Mouse (Mus musculus) spleen, adult 12 weeks (tissue): Measurements from ENCODE around the gene Prtn3.
A peak's percentile ranks its signal among the peaks of the same experiment; 100 is the strongest.

ENCODE experiments used
- DNase-seq: peaks from one replicate; pipeline ENCODE4 v3.0.0; 2022; ENCODE audit warnings: low spot score

Prtn3 gene

DNA sequence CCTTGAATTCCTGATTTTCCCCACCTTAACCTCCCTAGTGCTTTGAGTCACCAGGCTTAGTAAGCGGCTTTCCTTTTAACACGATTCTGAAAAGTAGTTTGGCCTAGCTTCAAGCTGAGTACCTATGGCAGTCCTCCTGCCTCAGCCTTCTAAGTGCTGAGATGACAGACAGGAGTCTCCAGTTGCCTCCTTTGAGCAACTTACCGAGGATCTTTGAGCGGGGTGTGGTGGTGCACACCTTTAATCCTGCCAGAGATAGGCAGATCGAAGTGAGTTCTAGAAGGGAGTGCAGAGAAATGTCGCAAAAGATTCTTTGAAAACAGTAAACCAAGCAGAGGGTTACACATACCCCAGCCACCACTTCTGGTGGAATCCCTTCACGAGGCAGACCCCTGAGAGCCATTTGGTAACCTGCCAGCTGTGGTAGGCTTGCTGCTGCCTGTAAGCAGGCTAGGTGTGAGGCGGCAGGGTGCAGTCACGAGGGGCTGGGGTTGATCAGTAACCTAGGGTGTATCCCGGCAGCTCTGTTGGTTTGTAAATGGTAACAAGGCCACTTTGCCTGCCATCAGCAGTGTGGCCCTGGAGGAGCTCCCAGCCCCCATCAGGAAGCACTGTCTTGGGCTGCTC lies 18.6 kb upstream of the Prtn3 start:
- peak; percentile 30 for DNase-seq

DNA sequence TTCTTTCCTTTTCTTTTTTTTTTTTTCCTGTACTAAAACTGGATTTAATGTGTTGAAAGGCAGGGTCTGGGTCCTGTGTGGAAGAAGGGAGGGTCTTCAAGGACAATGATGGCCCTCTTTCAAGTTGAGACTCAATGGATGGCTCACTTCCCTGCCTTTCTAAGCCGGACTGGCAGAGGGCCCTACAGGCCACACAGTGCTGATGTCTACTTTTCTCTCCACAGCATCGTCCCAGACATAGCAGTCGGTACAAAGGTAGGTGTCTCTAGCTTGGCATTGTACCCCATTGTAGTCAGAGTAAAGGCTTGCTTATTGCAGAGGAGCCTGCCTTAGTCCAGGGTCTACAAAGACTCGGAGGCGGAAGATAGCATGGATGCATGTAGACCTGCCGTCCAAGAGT lies 18.0 kb upstream of the Prtn3 start:
- DNase-seq: no peak

DNA sequence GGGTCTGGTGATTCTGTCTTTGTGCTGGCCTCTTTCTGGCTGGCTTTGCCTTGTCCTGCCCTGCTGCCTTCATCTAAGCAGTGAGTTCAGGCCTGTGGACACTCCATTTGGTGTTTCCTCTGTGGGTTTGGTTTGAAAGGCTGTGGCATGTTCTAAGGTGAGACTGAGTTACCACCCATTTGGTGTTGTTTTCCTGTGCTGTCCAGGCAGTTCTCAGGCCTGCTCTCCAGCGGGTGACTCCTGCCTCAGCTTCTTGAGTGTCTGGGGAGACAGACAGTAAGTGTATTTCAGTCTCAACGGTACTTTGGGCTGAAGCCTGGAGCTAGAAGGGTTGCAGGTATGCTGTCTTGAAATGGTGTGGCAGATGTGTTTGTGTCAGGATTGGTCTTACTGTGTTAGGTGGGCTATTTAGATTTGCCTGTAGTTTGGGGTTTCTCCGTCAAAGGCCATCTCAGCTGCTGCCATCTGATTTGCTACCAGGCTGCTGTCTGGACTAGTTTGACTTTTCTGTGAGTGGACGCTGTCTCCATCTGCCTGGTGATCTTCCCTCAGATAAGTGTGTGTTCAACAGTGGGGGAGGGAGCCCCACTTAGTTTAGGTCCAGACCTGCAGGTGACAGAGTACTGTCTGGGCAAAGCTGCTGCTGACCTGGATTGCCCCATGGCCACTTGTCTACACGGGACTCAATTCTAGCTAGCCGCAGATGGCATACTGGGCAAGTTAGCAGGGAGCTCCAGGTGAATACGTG lies 17.4 kb upstream of the Prtn3 start:
- no peak for DNase-seq

DNA sequence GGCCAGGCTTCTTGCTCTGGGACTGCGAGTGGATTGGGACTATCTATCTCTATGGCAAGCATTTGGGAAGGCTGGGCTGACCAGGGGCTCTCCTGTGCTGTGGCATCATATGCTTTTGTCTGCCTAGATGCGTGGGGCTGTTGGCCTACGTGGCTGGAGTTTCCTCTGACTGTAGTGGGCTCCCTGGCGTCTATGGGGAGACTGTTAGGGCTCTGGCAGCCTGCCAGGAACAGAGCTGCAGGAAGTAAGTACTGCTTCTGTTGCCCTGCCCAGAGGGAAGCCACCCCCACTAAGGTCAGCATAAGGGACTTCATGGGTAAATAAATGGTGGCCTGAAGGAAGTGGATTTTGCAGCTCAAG lies 16.8 kb upstream of the Prtn3 start:
- no peak for DNase-seq

DNA sequence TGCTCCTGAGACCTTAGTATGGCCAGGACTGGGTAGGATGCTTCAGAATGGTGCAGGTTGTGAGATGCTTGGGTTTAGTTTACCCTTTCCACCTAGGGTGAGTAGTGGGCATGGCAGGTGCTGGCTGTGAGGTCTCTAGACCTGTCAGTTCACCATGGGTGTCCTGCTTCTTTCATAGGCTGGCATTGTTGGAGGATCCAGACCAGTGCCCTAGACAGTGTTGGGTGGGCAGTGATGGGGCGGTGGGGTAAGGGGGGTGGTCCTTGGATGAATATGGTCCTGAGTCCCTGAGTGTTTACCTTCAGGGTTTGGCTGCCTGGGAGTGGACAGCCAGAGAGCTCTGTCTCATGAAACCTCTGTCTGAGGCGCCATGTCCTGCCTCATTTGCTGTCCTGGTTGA lies 16.4 kb upstream of the Prtn3 start:
- no peak for DNase-seq

DNA sequence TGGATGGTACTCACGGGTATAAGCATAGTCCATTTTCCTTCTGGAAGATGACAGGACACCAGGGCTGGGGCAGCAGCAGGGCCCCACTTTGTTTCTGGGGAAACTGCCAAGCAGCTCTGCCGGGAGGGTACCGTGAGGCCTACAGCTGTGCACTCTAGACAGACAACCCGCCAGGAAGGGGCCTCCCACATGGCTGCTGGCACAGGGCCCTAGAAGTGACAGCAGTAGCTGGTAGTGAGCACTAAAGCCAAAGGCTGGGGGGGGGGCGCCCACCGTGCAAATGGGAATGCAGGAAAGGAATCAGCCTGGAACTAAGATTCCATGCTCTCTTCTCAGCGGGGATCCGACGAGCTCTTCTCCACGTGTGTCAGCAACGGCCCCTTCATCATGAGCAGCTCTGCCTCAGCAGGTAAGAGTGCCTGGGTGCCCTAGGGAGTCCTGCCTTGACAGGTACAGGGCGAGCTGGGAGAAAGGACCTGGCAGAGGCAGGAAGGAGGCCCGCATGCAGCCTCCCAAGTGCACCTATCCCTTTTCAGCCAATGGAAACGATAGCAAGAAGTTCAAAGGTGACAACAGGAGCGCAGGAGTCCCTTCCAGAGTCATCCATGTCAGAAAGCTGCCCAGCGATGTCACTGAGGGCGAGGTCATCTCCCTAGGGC lies 15.7 kb upstream of the Prtn3 start:
- no peak for DNase-seq

DNA sequence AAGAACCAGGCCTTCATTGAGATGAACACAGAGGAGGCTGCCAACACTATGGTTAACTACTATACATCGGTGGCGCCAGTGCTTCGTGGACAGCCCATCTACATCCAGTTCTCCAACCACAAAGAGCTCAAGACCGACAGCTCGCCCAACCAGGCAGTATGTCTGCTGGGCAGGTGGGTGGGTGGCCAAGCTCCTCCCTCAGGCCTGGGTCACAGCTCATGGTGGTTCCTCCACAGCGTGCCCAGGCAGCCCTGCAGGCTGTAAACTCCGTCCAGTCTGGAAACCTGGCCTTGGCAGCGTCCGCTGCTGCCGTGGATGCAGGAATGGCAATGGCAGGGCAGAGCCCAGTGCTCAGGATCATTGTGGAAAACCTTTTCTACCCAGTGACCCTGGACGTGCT lies 15.2 kb upstream of the Prtn3 start:
- DNase-seq: no peak

DNA sequence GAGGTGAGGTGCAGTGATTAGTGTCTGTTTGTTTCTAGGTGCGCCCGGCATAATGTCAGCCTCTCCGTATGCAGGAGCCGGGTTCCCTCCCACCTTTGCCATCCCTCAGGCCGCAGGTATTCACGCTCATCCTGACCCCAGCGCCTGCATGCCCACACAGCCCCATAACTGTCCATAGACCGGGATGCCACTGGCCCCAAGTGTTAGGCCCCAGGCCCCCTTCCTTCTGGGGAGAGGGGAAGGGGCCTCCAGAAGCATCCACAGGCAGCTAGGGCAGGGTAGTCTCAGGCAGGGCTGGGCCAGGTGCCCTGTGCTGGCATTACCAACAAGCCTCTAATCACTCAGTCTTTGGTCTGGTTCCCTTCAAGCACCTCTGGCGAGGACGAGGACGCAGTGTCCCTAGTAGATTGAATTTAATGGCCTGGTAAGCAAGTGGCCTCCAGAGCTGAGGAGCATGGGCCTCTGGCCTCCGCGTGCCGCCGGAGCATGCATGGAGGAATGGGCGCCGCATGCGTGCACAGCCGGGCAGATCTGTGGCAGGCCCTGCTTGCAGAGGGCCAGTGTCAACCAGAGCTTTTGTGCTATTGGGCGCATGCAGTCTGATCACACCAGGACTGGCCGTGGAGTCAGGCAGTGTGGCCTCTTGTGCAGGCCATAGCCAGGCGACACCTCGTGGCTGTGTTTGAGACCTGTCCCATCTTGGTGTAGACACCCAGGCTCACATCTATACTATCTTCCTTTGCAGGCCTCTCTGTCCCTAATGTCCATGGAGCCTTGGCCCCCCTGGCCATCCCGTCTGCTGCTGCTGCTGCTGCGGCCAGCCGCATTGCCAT lies 14.0 kb upstream of the Prtn3 start:
- DNase-seq: no peak

DNA sequence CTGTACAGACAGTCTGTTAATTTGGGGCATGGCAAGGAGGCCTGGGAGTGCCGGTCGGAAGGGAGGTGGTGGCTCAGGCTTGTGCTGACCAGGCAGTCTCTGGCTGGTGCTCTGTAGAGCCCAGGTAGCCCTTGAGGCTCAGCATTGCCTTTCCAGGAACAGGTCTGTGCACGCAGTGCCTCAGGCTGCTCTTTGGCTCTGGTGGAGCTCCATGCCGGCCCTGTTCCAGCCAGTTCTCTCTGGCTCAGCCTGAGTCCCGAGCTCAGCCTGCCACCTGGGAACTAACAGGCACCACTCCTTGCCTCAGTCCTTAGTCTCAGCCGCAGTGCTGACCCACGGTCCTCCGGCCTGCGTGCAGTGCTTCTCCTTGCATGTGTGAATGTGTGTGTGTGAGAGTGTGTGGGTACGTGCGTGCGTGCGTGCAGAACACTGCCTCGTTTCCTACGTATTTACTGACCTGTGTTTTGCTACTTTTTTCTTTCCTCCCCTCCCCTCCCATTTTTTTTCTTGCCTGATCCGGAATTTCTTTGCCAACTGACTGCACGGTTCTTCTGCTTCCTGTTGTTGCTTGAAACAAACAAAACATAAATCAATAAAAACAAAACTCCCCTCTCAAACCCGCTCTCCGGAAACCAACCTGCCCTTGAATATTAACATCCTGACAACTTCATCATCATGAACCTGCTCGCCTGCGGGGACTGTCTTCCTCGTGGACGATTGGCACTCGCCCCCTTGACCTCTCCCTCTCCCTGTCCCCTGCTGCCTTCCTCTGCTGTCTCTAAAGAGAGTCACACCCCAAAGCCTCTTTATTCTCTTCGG lies 12.8 kb upstream of the Prtn3 start:
- no peak for DNase-seq

DNA sequence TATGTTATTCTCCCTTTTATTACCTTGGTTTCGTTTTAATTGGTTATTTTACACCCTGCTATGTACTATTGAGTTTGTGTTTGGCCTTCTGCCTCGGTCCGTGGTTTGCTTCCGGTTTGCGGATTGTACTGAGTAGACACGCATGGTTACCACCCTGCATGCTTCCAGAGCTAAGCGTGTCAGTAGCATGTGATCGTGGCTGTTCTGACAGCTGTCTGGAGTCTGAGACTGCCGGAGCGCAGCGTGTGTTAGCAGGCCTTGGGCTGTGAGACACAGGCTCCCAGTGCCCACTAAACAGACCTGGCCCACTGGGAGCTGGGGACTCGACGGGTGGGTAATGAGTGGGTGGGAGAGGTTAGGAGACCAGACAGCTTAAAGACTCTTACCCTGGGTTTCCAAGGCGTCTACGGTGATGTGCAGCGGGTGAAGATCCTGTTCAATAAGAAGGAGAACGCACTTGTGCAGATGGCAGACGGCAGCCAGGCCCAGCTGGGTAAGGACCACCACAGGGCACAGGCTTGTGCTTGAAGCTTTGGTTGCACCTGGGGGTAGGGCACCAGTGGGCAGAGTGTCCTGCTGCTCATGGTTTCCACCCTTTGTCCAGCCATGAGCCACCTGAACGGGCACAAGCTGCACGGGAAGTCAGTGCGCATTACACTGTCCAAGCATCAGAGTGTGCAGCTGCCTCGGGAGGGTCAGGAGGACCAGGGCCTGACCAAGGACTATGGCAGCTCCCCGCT lies 12.1 kb upstream of the Prtn3 start:
- DNase-seq: no peak

DNA sequence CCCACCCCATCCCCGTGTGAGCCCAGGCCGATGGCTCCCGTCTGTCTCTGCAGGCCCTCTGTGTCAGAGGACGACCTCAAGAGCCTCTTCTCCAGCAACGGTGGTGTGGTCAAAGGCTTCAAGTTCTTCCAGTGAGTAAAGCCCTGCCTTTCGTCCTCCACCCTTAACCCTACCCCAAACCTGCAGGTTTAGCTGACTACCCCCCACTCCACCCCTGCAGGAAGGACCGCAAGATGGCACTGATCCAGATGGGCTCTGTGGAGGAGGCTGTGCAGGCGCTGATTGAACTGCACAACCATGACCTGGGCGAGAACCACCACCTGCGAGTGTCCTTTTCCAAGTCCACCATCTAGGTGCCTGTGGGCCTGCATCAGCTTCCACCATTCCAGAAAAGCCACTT lies 11.4 kb upstream of the Prtn3 start:
- no peak for DNase-seq

DNA sequence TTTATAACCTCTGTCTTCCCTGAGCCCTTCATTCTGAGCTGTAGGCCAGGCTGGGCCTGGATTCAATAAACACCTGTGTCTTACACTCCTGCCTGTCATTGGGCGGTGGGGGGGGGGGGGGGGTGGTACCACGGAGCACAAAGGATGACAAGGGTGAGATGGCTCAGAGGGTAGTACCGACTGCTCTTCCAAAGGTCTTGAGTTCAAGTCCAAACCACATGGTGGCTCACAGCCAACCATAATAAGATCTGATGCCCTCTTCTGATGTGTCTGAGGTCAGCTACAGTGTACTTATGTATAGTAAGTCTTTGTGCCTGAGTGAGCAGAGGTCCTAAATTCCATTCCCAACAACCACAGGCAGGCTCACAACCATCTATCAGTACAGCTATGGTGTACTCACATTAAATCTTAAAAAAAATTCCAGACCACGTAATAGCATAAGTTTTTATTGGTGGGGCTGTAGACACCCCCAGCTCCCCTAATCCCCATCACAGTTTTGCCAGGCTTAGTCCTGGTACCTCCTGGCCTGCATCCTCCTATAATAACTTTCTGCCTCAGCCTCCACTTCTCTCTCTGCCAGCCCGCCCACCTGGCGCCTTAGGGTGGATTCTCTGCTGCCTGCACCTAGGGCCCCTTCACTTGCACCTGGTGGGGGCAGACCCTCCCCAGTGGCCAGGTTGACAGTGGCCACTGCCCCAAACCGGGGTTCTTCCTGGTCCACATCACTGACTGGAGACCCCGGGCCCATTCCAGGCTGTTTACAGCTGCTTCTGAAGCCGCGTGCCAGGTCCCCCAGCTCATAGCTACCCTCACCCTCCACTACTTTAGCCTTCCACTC lies 9.7 kb upstream of the Prtn3 start:
- no peak for DNase-seq

DNA sequence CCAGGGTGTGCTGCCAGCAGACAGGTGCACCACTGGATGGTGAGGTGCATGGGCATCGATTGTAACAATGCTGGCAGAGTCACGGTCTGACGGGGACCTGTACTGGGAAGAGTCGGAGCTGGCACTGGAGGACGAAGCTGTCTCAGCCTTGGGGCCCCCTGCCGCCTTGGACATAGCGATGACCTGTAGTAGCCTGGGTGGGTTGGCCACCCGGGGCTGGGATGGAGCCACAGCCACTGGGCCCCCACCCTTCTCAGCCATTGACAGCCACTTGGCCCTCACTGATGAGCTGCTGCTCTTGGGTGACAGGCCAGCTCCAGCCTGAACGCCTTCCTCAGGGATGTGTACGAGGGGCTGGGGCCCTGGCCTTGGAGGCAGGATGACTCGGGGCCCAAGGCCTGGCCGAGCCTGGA lies 9.1 kb upstream of the Prtn3 start:
- DNase-seq: no peak

DNA sequence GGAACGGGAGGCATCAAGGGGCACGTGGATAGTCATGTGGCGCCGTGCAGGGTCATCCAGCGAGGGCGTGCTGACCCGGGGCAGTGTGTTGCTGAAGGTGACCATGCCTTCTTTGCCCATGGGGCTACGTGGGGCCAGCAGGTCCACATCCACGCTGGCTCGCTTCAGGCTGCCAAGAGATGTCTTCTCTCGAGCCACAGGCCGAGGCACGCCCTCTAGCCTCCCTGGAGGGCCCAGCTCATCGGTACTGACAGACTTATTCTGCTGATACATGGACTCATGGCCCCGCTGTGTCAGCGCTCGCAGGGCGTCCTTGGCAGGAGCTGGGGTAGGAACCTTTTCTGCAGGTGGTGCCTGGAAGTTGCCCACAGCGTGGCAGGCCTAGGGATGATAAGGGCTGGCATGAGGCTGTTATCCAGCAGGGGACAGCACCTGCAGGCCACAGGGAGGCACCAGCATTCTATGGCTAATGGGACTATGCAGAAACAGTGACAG lies 8.4 kb upstream of the Prtn3 start:
- DNase-seq: no peak

DNA sequence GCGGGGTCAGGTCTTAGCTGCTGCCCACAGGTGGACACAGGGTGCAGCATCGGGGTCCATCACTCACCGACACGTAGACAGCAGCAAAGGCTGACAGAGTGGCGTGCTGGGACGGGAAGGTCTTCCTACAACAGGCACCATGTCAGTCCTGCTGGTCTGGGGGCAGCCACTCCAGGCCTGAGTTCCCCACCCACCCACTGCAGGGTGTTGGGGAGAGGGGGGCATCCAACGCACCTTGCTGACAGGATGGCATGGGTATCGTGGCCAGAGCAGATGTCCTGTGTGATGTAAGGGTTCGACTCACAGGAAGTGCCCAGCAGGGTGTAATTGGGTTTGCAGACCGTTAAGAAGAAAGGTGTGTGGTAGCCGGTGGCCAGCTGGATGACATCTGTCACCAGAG lies 7.7 kb upstream of the Prtn3 start:
- no peak for DNase-seq

DNA sequence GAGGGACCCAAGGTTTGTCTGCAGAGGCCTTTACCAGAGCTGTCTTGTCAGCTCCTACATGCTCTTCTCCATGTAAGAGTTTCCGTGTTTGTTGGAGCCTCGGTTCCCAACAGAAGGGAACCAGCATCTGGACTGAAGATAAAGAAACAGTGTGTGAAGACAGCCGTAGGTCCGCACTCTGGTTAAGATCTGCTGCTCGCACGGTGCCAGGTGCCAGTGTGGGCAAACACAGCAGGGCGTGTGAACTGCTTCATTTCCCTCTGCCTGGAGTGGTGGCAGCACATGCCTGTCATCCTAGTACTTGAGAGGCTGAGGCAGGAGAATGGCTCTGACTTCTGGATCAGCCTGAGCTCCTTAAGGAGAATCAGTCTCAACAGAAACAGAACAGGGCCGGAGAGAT lies 2.4 kb upstream of the Prtn3 start:
- no peak for DNase-seq

DNA sequence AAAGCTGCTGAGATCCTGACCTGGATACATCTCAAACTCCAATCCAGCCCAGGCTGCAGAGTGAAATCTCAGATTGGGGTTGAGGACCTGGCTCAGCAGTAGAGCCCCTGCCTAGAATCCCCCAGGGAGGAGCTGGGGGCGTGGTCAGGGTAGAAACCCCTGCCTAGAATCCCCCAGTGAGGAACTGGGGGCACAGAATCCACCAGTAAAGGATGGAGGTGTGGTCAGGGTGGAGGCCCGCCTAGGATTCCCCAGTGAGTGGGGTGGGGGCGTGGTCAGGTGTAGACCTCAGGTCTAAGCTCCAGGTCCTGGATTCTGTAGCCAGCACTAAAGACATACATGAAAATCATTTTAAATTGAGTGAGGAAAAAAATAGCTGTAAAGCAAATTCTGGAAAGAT lies 1.4 kb upstream of the Prtn3 start:
- DNase-seq: no peak

DNA sequence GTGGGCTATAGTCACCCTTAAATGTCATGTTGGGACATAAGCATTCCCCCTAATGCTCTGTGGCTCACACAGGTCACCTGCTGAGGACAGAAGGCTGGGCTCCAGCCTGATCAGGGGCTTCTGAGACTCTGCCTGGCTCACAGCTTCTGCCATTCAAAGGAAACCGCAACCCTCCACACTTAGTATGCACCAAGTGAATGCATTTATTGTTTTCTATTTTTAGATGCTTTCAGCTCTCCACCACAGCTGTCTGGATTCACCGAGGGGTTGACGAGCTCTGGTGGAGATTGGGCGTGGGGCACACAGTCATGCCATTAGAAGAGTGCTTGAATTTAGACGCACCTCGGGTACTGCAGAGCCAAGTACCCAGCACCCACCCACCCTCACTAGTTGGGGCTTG lies 963 bp upstream of the Prtn3 start:
- no peak for DNase-seq

DNA sequence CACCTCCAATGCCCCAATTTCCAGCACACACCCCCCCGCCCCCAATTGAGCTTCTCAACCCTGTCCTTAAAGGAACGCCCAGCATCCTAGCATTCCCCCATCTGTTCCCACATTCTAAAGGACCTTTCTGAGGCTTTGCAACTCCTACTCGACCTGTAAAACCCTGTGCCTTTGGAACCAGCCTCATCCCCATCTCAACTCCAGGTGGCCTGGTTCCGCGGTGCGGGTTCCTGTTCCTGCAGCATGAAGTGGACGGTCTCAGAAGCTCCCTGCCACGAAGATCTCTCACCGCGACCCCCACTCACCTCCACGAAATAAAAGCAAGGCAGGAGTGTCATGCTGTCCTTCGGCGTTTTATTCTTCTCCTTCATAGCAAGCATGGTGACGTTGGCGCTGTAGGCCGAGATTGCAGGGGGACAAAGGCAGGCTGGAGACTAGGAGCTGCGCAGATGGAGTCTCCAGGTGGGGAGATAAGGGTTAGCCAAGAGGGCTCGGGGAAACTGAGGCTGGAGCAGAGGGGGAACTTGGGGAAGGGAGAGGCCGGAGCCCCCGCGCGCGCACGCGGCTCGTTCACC lies 474 bp upstream of the Prtn3 start:
- DNase-seq: no peak

DNA sequence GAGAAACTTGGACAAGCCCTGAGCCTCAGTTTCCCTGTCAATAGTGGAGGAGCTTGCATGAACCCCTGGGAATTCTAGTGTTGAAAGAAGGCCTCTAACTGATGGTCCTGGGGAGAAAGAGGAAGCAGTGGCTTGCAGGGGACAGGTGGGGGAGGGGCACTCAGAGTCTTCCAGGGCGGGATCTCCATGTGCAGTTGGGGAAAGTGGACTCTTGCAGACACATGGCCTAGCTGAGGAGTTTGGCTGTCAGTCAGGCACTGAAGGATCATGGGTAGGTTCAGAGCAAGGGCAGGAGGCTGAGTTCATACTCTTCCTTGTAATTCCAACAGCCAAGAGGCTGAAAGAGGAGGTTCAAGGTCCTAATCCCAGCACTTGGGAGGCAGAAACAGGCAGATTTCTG lies 2.9 kb downstream of the Prtn3 start:
- no peak for DNase-seq
